28 mouse cellular contexts compared by ENCODE assay signal in the genomic region with DNA sequence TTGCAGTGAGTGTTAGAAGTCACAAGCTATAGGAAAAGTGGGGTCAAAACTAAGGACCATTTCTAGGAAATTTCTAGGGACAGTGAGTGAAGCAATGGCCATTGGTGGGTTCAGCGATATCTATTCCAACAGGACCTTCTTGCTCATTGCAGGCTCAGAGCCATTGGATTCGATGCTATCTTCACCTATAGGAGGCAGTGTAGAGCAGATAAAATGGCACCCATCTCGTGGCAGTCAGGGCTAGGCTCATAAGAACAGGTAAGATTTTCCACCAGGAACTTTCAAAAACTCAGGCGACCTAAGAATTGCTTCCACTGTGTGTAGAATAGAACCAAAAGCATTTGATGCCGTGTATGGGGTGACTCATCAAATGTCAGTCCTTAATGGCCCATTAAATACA. TPM values are rescaled to one million over a fixed set of nuclear protein-coding genes. Genes with fewer than 3 reads are reported as not detected.
DNase-seq lines count a peak whose midpoint lies in the region; ATAC-seq and TF ChIP-seq lines count a peak whose summit lies in the region.
"Had no signal": no experiment of that assay in that cellular context is flagged by ENCODE, and none has a peak within 500 bp of the region (broad histone marks: within the 10 kb centered on the region; RNA-seq: fewer than 3 reads in every experiment).

No protein-coding gene starts in this region.

- DNase-seq in layer of hippocampus, adult 2 months (ENCODE audit: low spot score in 2 of 2): no peak
- no peak for DNase-seq in layer of hippocampus, adult 9-11 months
- peak; percentile 88 for DNase-seq in ES-CJ7 (ENCODE audit: low read depth, low spot score)
- DNase-seq in R1 (ENCODE audit: low read depth, low spot score): peak; percentile 86
- DNase-seq in splenic B cell, adult 2 months (ENCODE audit: low read depth, low spot score): peak; percentile 2
- no peak for DNase-seq in urinary bladder, adult 18-20 months (ENCODE audit: low spot score in 2 of 2)
- no peak for DNase-seq in embryonic facial prominence, embryonic 10.5 days (ENCODE audit: low spot score)
- DNase-seq: adrenal gland, adult 8-10 months; adrenal gland, postnatal 25 days; cerebellum, adult 11-12 months; cerebellum, adult 8-10 months; cerebellum, postnatal 10 days; cerebellum, postnatal 36 days; embryo, embryonic 11 days; gastrocnemius, postnatal 25 days; heart, adult 18-20 months; heart, postnatal 14 days; heart, postnatal 4 days; kidney, adult 11 months; kidney, adult 8-10 months had no signal

- TF ChIP-seq CTCF in layer of hippocampus, adult 2 months (conservative IDR thresholded peaks at IDR 0.05): 0 out of 2 replicates have a peak, but pooled peaks have one; percentile 13

- H3K36me3 ChIP-seq in splenic B cell, adult 2 months (ENCODE audit: control insufficient read depth, insufficient read depth, low read length, poor library complexity, severe bottlenecking): no peaks in the 10 kb centered on the region
- no peaks in the 10 kb centered on the region for H3K36me3 ChIP-seq in forebrain, embryonic 13.5 days (ENCODE audit: poor library complexity, severe bottlenecking)
- H3K36me3 ChIP-seq in embryonic facial prominence, embryonic 10.5 days (replicated peaks): no peaks in the 10 kb centered on the region
- H3K36me3 ChIP-seq: forebrain, embryonic 10.5 days; forebrain, embryonic 15.5 days; heart, embryonic 12.5 days; heart, embryonic 15.5 days had no signal

- ATAC-seq in forebrain, embryonic 13.5 days: no peak
- ATAC-seq: forebrain, embryonic 15.5 days; hindbrain, postnatal 0 days had no signal

- no peaks in the 10 kb centered on the region for H3K4me1 ChIP-seq in forebrain, embryonic 13.5 days
- H3K4me1 ChIP-seq in embryonic facial prominence, embryonic 10.5 days: no peaks in the 10 kb centered on the region
- H3K4me1 ChIP-seq: forebrain, embryonic 10.5 days; forebrain, embryonic 15.5 days; heart, embryonic 12.5 days; heart, embryonic 15.5 days had no signal

- no peak overlapping the region for H3K27ac ChIP-seq in layer of hippocampus, adult 2 months
- H3K27ac ChIP-seq in forebrain, embryonic 13.5 days: no peak overlapping the region
- no peak overlapping the region for H3K27ac ChIP-seq in embryonic facial prominence, embryonic 10.5 days (replicated peaks)
- H3K27ac ChIP-seq: forebrain, embryonic 10.5 days; forebrain, embryonic 15.5 days; heart, embryonic 15.5 days; hindbrain, embryonic 14.5 days; hindbrain, postnatal 0 days had no signal

- 84% methylated on average over 5 of the region's 5 CpGs for WGBS in forebrain, embryonic 13.5 days
- WGBS in embryonic facial prominence, embryonic 10.5 days: 83% methylated on average over 5 of the region's 5 CpGs

- no peaks in the 10 kb centered on the region for H3K9me3 ChIP-seq in forebrain, embryonic 13.5 days (replicated peaks)
- H3K9me3 ChIP-seq in embryonic facial prominence, embryonic 10.5 days: no peaks in the 10 kb centered on the region
- H3K9me3 ChIP-seq: forebrain, embryonic 10.5 days; forebrain, embryonic 15.5 days; heart, embryonic 12.5 days; heart, embryonic 15.5 days had no signal

- H3K4me3 ChIP-seq in layer of hippocampus, adult 2 months: no peak overlapping the region
- H3K4me3 ChIP-seq in forebrain, embryonic 13.5 days: no peak overlapping the region
- H3K4me3 ChIP-seq in embryonic facial prominence, embryonic 10.5 days: no peak overlapping the region
- H3K4me3 ChIP-seq: forebrain, embryonic 10.5 days; forebrain, embryonic 15.5 days; heart, embryonic 12.5 days; heart, embryonic 15.5 days had no signal

- H3K27me3 ChIP-seq in splenic B cell, adult 2 months (ENCODE audit: control insufficient read depth, insufficient read depth, low read length, poor library complexity, severe bottlenecking): no peaks in the 10 kb centered on the region
- H3K27me3 ChIP-seq in forebrain, embryonic 13.5 days: no peaks in the 10 kb centered on the region
- H3K27me3 ChIP-seq in embryonic facial prominence, embryonic 10.5 days (replicated peaks; ENCODE audit: low read depth, poor library complexity, severe bottlenecking): no peaks in the 10 kb centered on the region
- H3K27me3 ChIP-seq: forebrain, embryonic 15.5 days; heart, embryonic 12.5 days; heart, embryonic 15.5 days had no signal

- H3K4me2 ChIP-seq in forebrain, embryonic 13.5 days: no peak overlapping the region
- H3K4me2 ChIP-seq: forebrain, embryonic 15.5 days; heart, embryonic 12.5 days; heart, embryonic 15.5 days; hindbrain, embryonic 14.5 days had no signal

- H3K9ac ChIP-seq in forebrain, embryonic 13.5 days: no peak overlapping the region
- H3K9ac ChIP-seq: forebrain, embryonic 15.5 days; heart, embryonic 12.5 days; heart, embryonic 15.5 days; hindbrain, embryonic 14.5 days had no signal

RNA-seq across cellular contexts. Expression of gene Xylt1, which starts 46.8 kb away (rescaled TPM):
- 10 to 100 TPM; 43.5 to 43.9 TPM for total RNA-seq in layer of hippocampus, adult 2 months (2021)
- 2.4 and 2.5 TPM in 2 replicates for polyA plus RNA-seq in forebrain, embryonic 13.5 days (2015; fragmentation: Nextera tagmentation; extraction: Ambion mirVana)
- 0.84 and 0.86 TPM in 2 replicates for polyA plus RNA-seq in embryonic facial prominence, embryonic 10.5 days (2016; fragmentation: Nextera tagmentation; extraction: Ambion mirVana)
- polyA plus RNA-seq: C2C12 had no signal

Comparison
In these comparisons a context has a peak if more than half of its experiments do, and no peak if none do; other contexts are left out.
1. DNase-seq: peak in ES-CJ7 (single experiment), R1 (single experiment) and splenic B cell, adult 2 months (single experiment); none in layer of hippocampus, adult 2 months (0 of 2), layer of hippocampus, adult 9-11 months (single experiment), urinary bladder, adult 18-20 months (0 of 2) and embryonic facial prominence, embryonic 10.5 days (single experiment).